8 mouse cellular contexts compared by ENCODE assay signal in genomic region chr15:3201912-3202653, GRCm38 (mm10).
DNase-seq lines count a peak whose midpoint lies in the region; ATAC-seq and TF ChIP-seq lines count a peak whose summit lies in the region.

No protein-coding gene starts in this region.

- peaks cover 5% of the 10 kb centered on the region for H3K4me1 ChIP-seq in ES-Bruce4 (ENCODE audit: control insufficient read depth, insufficient read depth, low read length)
- 0 out of 4 replicates have a peak, but pooled peaks cover 0 to 2% of the 10 kb centered on the region in 2 experiments for H3K4me1 ChIP-seq in liver, embryonic 14.5 days (replicated peaks; ENCODE audit: control insufficient read depth in 2 of 2, insufficient read depth in 2 of 2, low read length in 1 of 2)
- no peaks in the 10 kb centered on the region for H3K4me1 ChIP-seq in neural tube, embryonic 13.5 days (replicated peaks)

- no peak overlapping the region for H3K4me2 ChIP-seq in liver, embryonic 14.5 days (ENCODE audit: low read depth)
- no peak overlapping the region for H3K4me2 ChIP-seq in neural tube, embryonic 13.5 days

- no peaks in the 10 kb centered on the region for H3K36me3 ChIP-seq in ES-Bruce4 (ENCODE audit: control insufficient read depth, insufficient read depth, low read length, poor library complexity, severe bottlenecking)
- no peaks in the 10 kb centered on the region for H3K36me3 ChIP-seq in liver, embryonic 14.5 days (replicated peaks; ENCODE audit: control insufficient read depth, insufficient read depth, low read depth)
- H3K36me3 ChIP-seq in neural tube, embryonic 13.5 days: no peaks in the 10 kb centered on the region

- 67% methylated on average over 2 of the region's 2 CpGs for WGBS in liver, embryonic 14.5 days (ENCODE audit: insufficient replicate concordance)
- 83% methylated on average over 2 of the region's 2 CpGs for WGBS in neural tube, embryonic 13.5 days

- TF ChIP-seq EP300 in ES-Bruce4 (IDR thresholded peaks at IDR 0.05; ENCODE audit: insufficient read depth, low read depth, low read length): no peak
- no peak for TF ChIP-seq EP300 in liver, embryonic 14.5 days (IDR thresholded peaks at IDR 0.05; ENCODE audit: low read depth)

- TF ChIP-seq POLR2A in ES-Bruce4 (IDR thresholded peaks at IDR 0.05; ENCODE audit: insufficient read depth, low read length): no peak

- H3K4me3 ChIP-seq in ES-Bruce4 (ENCODE audit: low read depth, low read length): no peak overlapping the region
- H3K4me3 ChIP-seq in liver, embryonic 14.5 days (ENCODE audit: insufficient read depth in 1 of 2, low read depth in 2 of 2, low read length in 2 of 2): no peak overlapping the region
- H3K4me3 ChIP-seq in neural tube, embryonic 13.5 days: no peak overlapping the region

- H3K27ac ChIP-seq in ES-Bruce4 (ENCODE audit: insufficient read depth, low read length): no peak overlapping the region
- H3K27ac ChIP-seq in liver, embryonic 14.5 days: no peak overlapping the region
- no peak overlapping the region for H3K27ac ChIP-seq in neural tube, embryonic 13.5 days (replicated peaks)

- peaks cover 11% of the 10 kb centered on the region for H3K9me3 ChIP-seq in ES-Bruce4 (replicated peaks; ENCODE audit: control insufficient read depth, insufficient read depth, low read length, poor library complexity, severe bottlenecking)
- no peaks in the 10 kb centered on the region for H3K9me3 ChIP-seq in liver, embryonic 14.5 days (ENCODE audit: control insufficient read depth, low read length)
- no peaks in the 10 kb centered on the region for H3K9me3 ChIP-seq in neural tube, embryonic 13.5 days

- no peak for ATAC-seq in liver, embryonic 14.5 days (ENCODE audit: insufficient read depth)
- ATAC-seq in neural tube, embryonic 13.5 days (ENCODE audit: low read depth): peak; percentile 81
- ATAC-seq in erythroid progenitor cell, adult 5-6 weeks (replicated peaks; ENCODE audit: low FRiP score, poor library complexity, severe bottlenecking): no peak

- peak; percentile 0 for TF ChIP-seq CTCF in ES-Bruce4 (IDR thresholded peaks at IDR 0.05; ENCODE audit: low read depth, low read length)
- peak; percentile 64 for TF ChIP-seq CTCF in liver, embryonic 14.5 days (IDR thresholded peaks at IDR 0.05; ENCODE audit: low read depth)

- peak; percentile 60 for DNase-seq in A20 (ENCODE audit: low read depth, low spot score)
- peak; percentile 20 for DNase-seq in c-Kit-positive CD71-positive TER-119-negative erythroid progenitor cells, embryonic 14.5 days (ENCODE audit: low read depth)
- DNase-seq in frontal cortex, adult 2 months (ENCODE audit: extremely low spot score in 1 of 2, low spot score in 1 of 2): peak; percentile 3 to 74
- DNase-seq in kidney, adult 8-10 months: peak; percentile 46 to 56
- peak; percentile 10 to 22 (median 19) for DNase-seq in liver, embryonic 14.5 days (ENCODE audit: low read depth in 3 of 3, low spot score in 3 of 3)

- H3K9ac ChIP-seq in ES-Bruce4 (ENCODE audit: low read depth, poor library complexity, severe bottlenecking): no peak overlapping the region
- H3K9ac ChIP-seq in liver, embryonic 14.5 days (replicated peaks): no peak overlapping the region
- H3K9ac ChIP-seq in neural tube, embryonic 13.5 days: no peak overlapping the region

- H3K27me3 ChIP-seq in ES-Bruce4 (ENCODE audit: control insufficient read depth, insufficient read depth, low read length, poor library complexity, severe bottlenecking): no peaks in the 10 kb centered on the region
- no peaks in the 10 kb centered on the region for H3K27me3 ChIP-seq in liver, embryonic 14.5 days (ENCODE audit: control insufficient read depth, insufficient read depth, low read length)
- H3K27me3 ChIP-seq in neural tube, embryonic 13.5 days: no peaks in the 10 kb centered on the region
